Mouse (Mus musculus) MEL (cell line): ENCODE measurements at regions not wholly inside any gene's neighbourhood (a gene's known extent, or its start where the extent isn't known, plus 50 kb on each side); places are given as distances from the start of the nearest gene placed in this dataset.

Experiments
- CTCF ChIP-seq, 3 experiments: IDR thresholded peaks in 2 of 3; conservative IDR thresholded peaks in 1 of 3; 2 replicates each; pipeline ENCODE4 v1.5.1; 2011 to 2012; ENCODE audit warnings: low read length in 3 of 3, low read depth in 2 of 3, mild to moderate bottlenecking in 2 of 3, improper control_type of control experiment in 1 of 3, inconsistent platforms in 1 of 3, mixed read lengths in 1 of 3, moderate library complexity in 1 of 3; ENCODE audit not compliant: control insufficient read depth in 1 of 3, insufficient read depth in 1 of 3, poor library complexity in 1 of 3, severe bottlenecking in 1 of 3
- MAZ ChIP-seq: IDR thresholded peaks from 2 replicates; pipeline ENCODE4 v1.6.1; 2012; ENCODE audit warnings: low read depth, mild to moderate bottlenecking, inconsistent platforms, low read length, improper control_type of control experiment
- POLR2A ChIP-seq, 2 experiments: IDR thresholded peaks; 2 replicates each; pipeline ENCODE4 v1.6.1; 2011 to 2012; ENCODE audit warnings: low read length in 2 of 2, mild to moderate bottlenecking in 2 of 2, control low read depth in 1 of 2, improper control_type of control experiment in 1 of 2, low read depth in 1 of 2, moderate library complexity in 1 of 2; ENCODE audit not compliant: control insufficient read depth in 1 of 2, insufficient read depth in 1 of 2, poor library complexity in 1 of 2
- TAL1 ChIP-seq: IDR thresholded peaks from 2 replicates; pipeline ENCODE4 v1.6.1; 2012; ENCODE audit warnings: mild to moderate bottlenecking, inconsistent platforms, low read length, moderate library complexity, mixed read lengths
- UBTF ChIP-seq: IDR thresholded peaks from 2 replicates; pipeline ENCODE4 v1.6.1; 2012; ENCODE audit warnings: low read depth, mild to moderate bottlenecking, inconsistent platforms, low read length, improper control_type of control experiment, moderate library complexity, borderline replicate concordance; ENCODE audit not compliant: insufficient read depth
- USF2 ChIP-seq, 2 experiments: IDR thresholded peaks; 2 replicates each; pipeline ENCODE4 v1.6.1; 2011 to 2012; ENCODE audit warnings: improper control_type of control experiment in 2 of 2, low read length in 2 of 2, borderline replicate concordance in 1 of 2, inconsistent platforms in 1 of 2, low read depth in 1 of 2, mild to moderate bottlenecking in 1 of 2; ENCODE audit not compliant: insufficient read depth in 1 of 2
- ZNF384 ChIP-seq: IDR thresholded peaks from 2 replicates; pipeline ENCODE4 v1.6.1; 2012; ENCODE audit warnings: low read depth, mild to moderate bottlenecking, inconsistent platforms, low read length, improper control_type of control experiment

- TF ChIP-seq CTCF (IDR thresholded peaks at IDR 0.05 in 2 of 3, conservative IDR thresholded peaks at IDR 0.05 in 1 of 3; ENCODE audit: control insufficient read depth in 1 of 3, insufficient read depth in 1 of 3, low read depth in 2 of 3, low read length in 3 of 3, poor library complexity in 1 of 3, severe bottlenecking in 1 of 3): no peak
- no peak for TF ChIP-seq USF2 (IDR thresholded peaks at IDR 0.05; ENCODE audit: borderline replicate concordance in 1 of 2, insufficient read depth in 1 of 2, low read depth in 1 of 2, low read length in 2 of 2)
- TF ChIP-seq TAL1: no peak
- no peak for TF ChIP-seq POLR2A (IDR thresholded peaks at IDR 0.05; ENCODE audit: control insufficient read depth in 1 of 2, insufficient read depth in 1 of 2, low read depth in 1 of 2, low read length in 2 of 2, poor library complexity in 1 of 2)
- no peak for TF ChIP-seq ZNF384
- TF ChIP-seq MAZ: no peak
- TF ChIP-seq UBTF: no peak
These were observed 94.6 kb upstream of the Arhgap20 start for GRCm38 (mm10) chr9:51670531-51670930.
